21 mouse cellular contexts compared by ENCODE assay signal in the genomic region with DNA sequence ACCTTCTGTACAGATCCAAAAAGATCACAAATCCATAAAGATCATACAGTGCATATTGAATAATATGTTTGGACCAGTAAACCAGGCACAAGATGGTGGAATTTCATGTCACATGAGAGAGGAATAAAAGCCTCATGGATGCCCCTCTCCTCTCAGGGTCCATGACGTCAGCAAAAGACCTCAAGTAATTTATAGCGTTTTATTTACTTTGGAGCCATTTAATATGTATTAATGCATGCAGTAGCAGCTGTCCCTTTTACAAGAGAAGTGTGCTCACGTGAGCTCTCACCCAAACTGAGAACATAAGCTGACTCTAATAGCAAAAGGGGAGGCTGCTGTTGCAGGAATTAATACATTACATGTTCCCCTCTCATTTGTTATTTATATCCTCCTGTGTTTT.
A peak's percentile ranks its signal among the peaks of the same experiment; 100 is the strongest.
DNase-seq lines count a peak whose midpoint lies in the region; ATAC-seq and TF ChIP-seq lines count a peak whose summit lies in the region.
"Had no signal": no experiment of that assay in that cellular context is flagged by ENCODE, and none has a peak within 500 bp of the region (broad histone marks: within the 10 kb centered on the region; RNA-seq: fewer than 3 reads in every experiment).

No protein-coding gene starts in this region.

- no peak overlapping the region for H3K9ac ChIP-seq in hindbrain, embryonic 13.5 days
- no peak overlapping the region for H3K9ac ChIP-seq in hindbrain, postnatal 0 days (replicated peaks; ENCODE audit: low read length)
- no peak overlapping the region for H3K9ac ChIP-seq in midbrain, embryonic 15.5 days
- H3K9ac ChIP-seq: heart, embryonic 13.5 days; stomach, embryonic 15.5 days had no signal

- no peak for DNase-seq in hindbrain, postnatal 0 days (ENCODE audit: low spot score)
- peak; percentile 44 for DNase-seq in embryo, embryonic 10.5 days (ENCODE audit: low spot score)
- peak; percentile 23 for DNase-seq in embryo, embryonic 11.5 days (ENCODE audit: low read depth, low spot score)
- DNase-seq: adrenal gland, adult 8-10 months; cerebellum, adult 9-11 months; gastrocnemius, postnatal 14 days; heart, adult 18-20 months; kidney, adult 2 months; kidney, postnatal 10 days; left cerebral cortex, postnatal 4 days; liver; lung, postnatal 10 days; thymus, adult 18-20 months; thymus, postnatal 4 days had no signal

- no peaks in the 10 kb centered on the region for H3K27me3 ChIP-seq in hindbrain, embryonic 13.5 days
- no peaks in the 10 kb centered on the region for H3K27me3 ChIP-seq in hindbrain, postnatal 0 days (ENCODE audit: insufficient read depth, low read length)
- H3K27me3 ChIP-seq in midbrain, embryonic 15.5 days (replicated peaks), result no peaks in the 10 kb centered on the region
- H3K27me3 ChIP-seq: heart, embryonic 13.5 days; stomach, embryonic 15.5 days had no signal

- TF ChIP-seq CTCF in hindbrain, postnatal 0 days (IDR thresholded peaks at IDR 0.05; ENCODE audit: low read depth), result no peak

- no peak overlapping the region for H3K4me3 ChIP-seq in hindbrain, embryonic 13.5 days
- no peak overlapping the region for H3K4me3 ChIP-seq in hindbrain, postnatal 0 days (ENCODE audit: low read length)
- H3K4me3 ChIP-seq in midbrain, embryonic 15.5 days, result no peak overlapping the region
- H3K4me3 ChIP-seq: heart, embryonic 13.5 days; layer of hippocampus, adult 2 months; stomach, embryonic 15.5 days had no signal

- no peaks in the 10 kb centered on the region for H3K36me3 ChIP-seq in hindbrain, embryonic 13.5 days
- H3K36me3 ChIP-seq in hindbrain, postnatal 0 days (ENCODE audit: insufficient read depth, low read length), result no peaks in the 10 kb centered on the region
- H3K36me3 ChIP-seq in midbrain, embryonic 15.5 days (replicated peaks), result no peaks in the 10 kb centered on the region
- H3K36me3 ChIP-seq: heart, embryonic 13.5 days; stomach, embryonic 15.5 days had no signal

- H3K9me3 ChIP-seq in hindbrain, embryonic 13.5 days, result no peaks in the 10 kb centered on the region
- no peaks in the 10 kb centered on the region for H3K9me3 ChIP-seq in hindbrain, postnatal 0 days (ENCODE audit: low read length)
- H3K9me3 ChIP-seq in midbrain, embryonic 15.5 days, result no peaks in the 10 kb centered on the region
- H3K9me3 ChIP-seq: heart, embryonic 13.5 days; stomach, embryonic 15.5 days had no signal

- ATAC-seq in hindbrain, embryonic 13.5 days (ENCODE audit: low FRiP score), result peak; percentile 68
- no peak for ATAC-seq in hindbrain, postnatal 0 days
- ATAC-seq in midbrain, embryonic 15.5 days (replicated peaks), result peak; percentile 32
- ATAC-seq in megakaryocyte progenitor cell, adult 5-6 weeks (replicated peaks; ENCODE audit: poor library complexity), result no peak
- ATAC-seq in erythroid progenitor cell, adult 5-6 weeks (replicated peaks; ENCODE audit: low FRiP score, poor library complexity, severe bottlenecking), result no peak

- 13% methylated on average over 3 of the region's 3 CpGs for WGBS in hindbrain, embryonic 13.5 days
- WGBS in hindbrain, postnatal 0 days, result 47% methylated on average over 3 of the region's 3 CpGs
- 16% methylated on average over 3 of the region's 3 CpGs for WGBS in midbrain, embryonic 15.5 days

- H3K27ac ChIP-seq in hindbrain, embryonic 13.5 days, result no peak overlapping the region
- H3K27ac ChIP-seq in hindbrain, postnatal 0 days, result no peak overlapping the region
- H3K27ac ChIP-seq in midbrain, embryonic 15.5 days, result no peak overlapping the region
- H3K27ac ChIP-seq: heart, embryonic 13.5 days; layer of hippocampus, adult 2 months; stomach, embryonic 15.5 days had no signal

- H3K4me1 ChIP-seq in hindbrain, embryonic 13.5 days (replicated peaks), result peaks cover 3% of the 10 kb centered on the region; the same call in 1 of the 2 replicates
- no peaks in the 10 kb centered on the region for H3K4me1 ChIP-seq in hindbrain, postnatal 0 days (ENCODE audit: insufficient read depth, low read length)
- 0 out of 2 replicates have a peak, but pooled peaks cover 3% of the 10 kb centered on the region for H3K4me1 ChIP-seq in midbrain, embryonic 15.5 days
- H3K4me1 ChIP-seq: heart, embryonic 13.5 days; stomach, embryonic 15.5 days had no signal

- no peak overlapping the region for H3K4me2 ChIP-seq in hindbrain, embryonic 13.5 days
- no peak overlapping the region for H3K4me2 ChIP-seq in hindbrain, postnatal 0 days (ENCODE audit: low read depth, low read length)
- H3K4me2 ChIP-seq in midbrain, embryonic 15.5 days, result no peak overlapping the region
- H3K4me2 ChIP-seq: heart, embryonic 13.5 days; stomach, embryonic 15.5 days had no signal

Comparison
In these comparisons a context has a peak if more than half of its experiments do, and no peak if none do; other contexts are left out.
1. ATAC-seq: peak in hindbrain, embryonic 13.5 days (single experiment) and midbrain, embryonic 15.5 days (single experiment); none in hindbrain, postnatal 0 days (single experiment), megakaryocyte progenitor cell, adult 5-6 weeks (single experiment) and erythroid progenitor cell, adult 5-6 weeks (single experiment).